Mouse (Mus musculus): ENCODE measurements around the gene Vav2.
A peak's percentile ranks its signal among the peaks of the same experiment; 100 is the strongest.

Vav2 gene

DNA sequence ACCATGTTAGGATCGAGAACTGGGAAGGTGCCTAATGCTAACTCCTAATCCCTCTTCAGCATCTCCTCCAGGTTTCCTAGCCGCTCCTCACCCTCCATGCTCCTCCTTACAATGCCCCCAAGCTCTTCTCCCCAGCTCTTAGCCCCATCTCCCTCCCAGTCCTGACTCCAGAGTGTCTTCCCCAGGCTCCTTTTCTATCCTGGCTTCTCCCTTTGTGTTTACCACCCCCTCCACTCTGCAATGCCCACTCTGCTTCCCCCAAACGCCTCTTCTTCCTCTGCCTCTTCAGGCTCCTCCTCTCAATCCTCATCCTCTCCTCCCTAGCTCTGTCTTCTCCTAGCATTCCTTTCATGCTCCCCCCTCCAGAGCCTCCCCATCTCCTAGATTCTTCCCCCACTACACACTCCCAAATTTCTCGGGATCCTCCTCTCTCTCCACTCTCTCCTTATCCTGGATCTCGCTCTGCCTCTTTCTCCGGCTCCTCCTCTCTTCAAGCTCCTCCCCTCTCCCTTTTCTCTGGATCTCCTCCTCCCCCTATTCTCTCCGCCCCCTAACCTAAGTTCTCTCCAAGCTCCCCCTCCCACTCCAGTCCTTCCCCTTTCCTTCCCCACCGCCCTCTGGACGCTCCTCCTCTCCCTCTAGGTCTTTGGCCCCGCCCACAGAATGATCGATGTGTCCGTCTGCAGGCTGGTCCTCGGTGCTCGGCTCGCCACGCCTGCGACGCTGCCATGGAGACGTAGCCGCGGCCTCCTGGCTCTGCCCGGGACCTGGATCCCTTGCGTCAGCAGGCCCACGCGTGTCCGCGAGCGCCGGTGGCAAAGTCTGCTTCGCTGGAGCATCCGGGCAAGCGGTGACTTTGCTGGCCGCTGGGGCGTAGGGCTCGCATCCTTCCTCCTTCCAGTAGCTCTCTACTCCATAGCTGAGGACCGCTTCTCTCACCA is 15.2 kb upstream of the Vav2 start, which contains the start of gene Brd3os:
Gene Brd3os, plus strand, starts transcription at position 558 of the 941 bp plus-strand sequence.
- peak; percentile 99 for DNase-seq (ENCODE audit: low spot score)

- DNase-seq (ENCODE audit: low spot score): peak; percentile 29
These were observed 11.4 kb upstream of the Vav2 start for GRCm38 (mm10) chr2:27438281-27438680.

DNA sequence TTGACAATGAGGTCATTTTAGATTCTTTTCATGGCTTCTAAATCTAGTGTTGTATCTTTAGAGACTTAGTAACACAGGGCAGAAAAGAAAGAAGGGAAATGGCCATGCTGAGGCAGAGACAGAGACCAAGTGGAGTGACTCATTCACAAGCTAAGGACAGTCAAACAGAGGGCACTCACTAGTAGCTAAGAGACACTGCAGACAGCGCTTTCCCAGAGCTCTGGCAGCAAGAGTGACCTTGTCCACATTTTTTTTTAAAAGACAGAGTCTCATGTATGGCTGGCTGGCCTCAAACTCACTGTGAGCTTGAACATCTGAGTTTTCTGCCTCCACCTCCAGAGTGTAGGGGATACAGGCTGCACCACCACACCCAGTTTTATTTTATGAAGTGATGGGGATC is 11.0 kb upstream of the Vav2 start:
- DNase-seq (ENCODE audit: low spot score): peak; percentile 63

DNA sequence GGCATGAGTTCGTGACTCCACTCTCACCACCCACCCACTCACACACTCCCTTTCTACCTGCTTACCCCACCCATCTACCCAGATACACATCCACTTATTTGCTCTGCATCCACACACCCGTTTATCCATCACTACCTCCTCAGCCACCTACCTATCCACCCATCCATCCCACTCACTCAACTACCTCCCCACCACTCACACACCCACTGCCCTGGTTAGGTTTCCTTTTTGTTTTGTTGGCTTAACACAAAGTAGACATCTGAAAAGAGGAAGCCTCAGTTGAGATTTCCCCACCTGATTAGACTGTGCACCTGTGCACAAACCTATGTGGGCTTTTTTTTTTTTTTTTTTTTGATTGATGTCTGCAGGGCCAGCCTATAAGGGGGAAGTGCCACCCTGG is 5.8 kb upstream of the Vav2 start:
- no peak for DNase-seq (ENCODE audit: low spot score)

GRCm38 (mm10) chr2:27430621-27431020 is 3.8 kb upstream of the Vav2 start:
- DNase-seq (ENCODE audit: low spot score): no peak

- DNase-seq (ENCODE audit: low spot score): peak; percentile 88
These were observed 1.2 kb upstream of the Vav2 start for GRCm38 (mm10) chr2:27428071-27428470.

DNA sequence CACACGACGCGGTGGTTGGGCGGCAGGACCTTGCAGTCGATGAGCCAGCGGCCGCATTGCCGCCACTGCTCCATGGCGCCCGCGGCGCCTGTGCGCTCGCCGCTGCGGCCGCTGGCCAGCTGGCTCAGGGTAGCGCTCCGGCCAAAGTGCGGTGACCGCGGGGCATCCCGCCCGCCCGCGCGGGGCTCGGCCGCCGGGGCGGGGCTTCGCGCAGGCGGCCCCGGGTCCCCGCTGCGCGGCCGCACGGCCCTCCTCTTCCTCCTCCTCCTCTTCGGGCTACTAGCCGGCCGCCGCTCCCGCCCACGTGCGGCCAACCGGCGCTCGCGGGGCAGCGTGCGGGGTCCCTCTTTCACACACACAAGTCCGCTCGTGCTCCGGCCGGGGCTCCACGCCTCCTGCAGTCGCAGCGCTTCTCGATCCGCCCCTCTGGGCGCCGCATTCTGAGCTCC is 403 bp downstream of the Vav2 start:
- DNase-seq (ENCODE audit: low spot score): no peak

- no peak for DNase-seq (ENCODE audit: low spot score)
These were observed 955 bp downstream of the Vav2 start for GRCm38 (mm10) chr2:27425751-27426405.

DNA sequence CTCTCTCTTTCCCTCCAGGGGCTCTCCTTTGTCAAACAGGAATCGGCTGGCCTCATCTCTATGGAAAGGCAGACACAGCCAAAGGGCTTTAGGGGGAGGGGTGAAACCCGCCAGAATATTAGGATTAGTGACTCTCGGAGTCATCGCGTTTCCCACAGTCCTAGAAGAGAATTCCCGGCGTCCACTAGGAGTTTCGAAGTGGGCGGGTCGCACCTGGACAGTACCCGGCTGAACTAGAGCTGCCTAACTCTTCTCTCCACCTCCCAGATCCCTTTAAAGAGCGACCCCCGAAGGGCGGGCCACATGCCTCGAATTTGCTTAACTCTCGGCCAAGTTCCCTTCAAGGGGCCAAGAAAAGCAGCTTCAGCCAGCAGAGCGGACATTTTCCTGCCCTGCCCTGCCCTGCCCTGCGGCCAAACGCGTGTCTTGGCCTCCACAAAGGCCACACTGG is 1.6 kb downstream of the Vav2 start:
- DNase-seq (ENCODE audit: low spot score): peak; percentile 56

- no peak for DNase-seq (ENCODE audit: low spot score)
These were observed 3.2 kb downstream of the Vav2 start for GRCm38 (mm10) chr2:27423596-27423995.

GRCm38 (mm10) chr2:27421293-27422068 is 5.4 kb downstream of the Vav2 start:
- peak; percentile 68 for DNase-seq (ENCODE audit: low spot score)

- DNase-seq (ENCODE audit: low spot score): no peak
These were observed 8.2 kb downstream of the Vav2 start for GRCm38 (mm10) chr2:27418577-27419070.

GRCm38 (mm10) chr2:27417648-27418153 is 9.1 kb downstream of the Vav2 start:
- no peak for DNase-seq (ENCODE audit: low spot score)

DNA sequence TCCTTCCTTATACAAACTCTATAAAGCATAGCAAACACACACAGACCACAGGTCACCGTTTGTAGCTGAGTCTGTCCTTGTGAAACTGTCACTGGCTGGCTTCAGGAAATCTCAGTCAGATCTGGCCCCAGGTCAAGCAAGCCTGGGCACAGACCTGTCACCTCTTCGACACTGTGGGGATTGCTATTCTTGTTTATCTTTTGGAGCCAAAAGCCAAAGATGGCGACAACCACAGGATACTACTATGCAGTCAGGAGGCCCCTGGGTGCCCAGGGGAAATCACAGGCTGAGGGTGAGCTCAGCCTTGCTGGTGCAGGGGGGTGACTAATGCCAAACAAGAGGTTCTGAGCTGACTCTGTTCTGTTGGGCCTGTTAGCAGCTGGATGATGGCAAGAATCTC is 10.4 kb downstream of the Vav2 start:
- DNase-seq (ENCODE audit: low spot score): no peak

GRCm38 (mm10) chr2:27415060-27415783 is 11.6 kb downstream of the Vav2 start:
- DNase-seq (ENCODE audit: low spot score): no peak

DNA sequence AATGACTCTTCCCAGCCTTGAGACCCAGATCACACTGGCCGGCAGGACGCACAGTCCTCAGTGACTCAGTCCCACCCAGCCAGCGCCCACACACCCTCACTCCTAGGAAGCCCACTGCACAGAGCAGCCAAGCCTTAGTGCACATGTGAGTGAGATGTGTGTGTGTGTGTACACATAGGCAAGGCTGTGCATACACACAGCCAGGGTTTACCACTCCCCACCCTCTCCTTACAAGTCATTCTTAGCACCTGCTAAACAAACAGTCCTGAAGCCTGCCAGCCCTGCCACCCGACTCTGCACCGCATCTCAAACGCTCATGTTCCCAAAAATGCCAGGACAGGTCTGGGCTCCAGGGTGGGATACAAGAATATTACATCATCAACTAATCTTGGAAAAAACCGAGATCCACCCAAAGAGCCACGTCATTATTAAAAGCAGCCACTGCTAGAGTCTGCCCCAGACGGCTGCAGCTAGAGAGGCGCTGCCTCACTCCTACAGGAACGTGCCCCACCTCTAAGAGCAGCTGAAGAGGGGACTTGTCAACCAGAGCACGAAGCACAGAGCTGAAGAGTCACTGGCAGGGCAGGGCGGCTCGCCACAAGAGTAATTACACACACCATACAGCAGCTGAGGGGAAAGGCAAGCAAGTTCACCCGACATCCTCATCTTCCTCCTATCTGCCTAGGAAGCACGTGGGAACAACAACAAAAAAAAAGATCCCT is 12.7 kb downstream of the Vav2 start:
- no peak for DNase-seq (ENCODE audit: low spot score)

- DNase-seq (ENCODE audit: low spot score): no peak
These were observed 13.3 kb downstream of the Vav2 start for GRCm38 (mm10) chr2:27413582-27413935.

DNA sequence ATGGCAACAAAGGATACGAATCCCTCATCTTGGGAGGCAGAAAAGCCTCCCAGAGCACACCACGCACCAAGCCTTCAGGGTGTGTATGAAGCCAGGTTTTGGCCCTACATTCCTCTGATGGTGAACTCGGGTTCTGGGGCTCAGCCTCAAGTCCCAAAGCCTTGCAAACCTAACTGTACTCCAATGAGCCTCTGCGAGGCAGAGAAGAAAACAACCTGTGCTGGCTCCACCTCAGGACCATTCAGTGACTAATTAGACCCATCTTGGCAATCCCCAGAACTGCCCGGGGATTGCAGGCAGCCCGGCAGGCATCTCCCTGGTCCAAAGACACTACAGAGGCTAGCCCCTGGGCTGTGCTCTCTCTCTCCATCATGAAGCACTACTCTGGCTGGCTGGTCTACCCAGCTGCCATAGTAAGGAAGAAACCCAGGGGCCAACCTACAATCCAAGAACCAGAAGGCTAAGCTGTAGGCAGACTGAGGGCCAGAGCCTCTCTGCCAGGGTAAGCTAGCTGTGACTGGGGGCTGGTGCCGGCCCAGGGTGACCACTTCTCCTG is 14.5 kb downstream of the Vav2 start:
- no peak for DNase-seq (ENCODE audit: low spot score)

DNA sequence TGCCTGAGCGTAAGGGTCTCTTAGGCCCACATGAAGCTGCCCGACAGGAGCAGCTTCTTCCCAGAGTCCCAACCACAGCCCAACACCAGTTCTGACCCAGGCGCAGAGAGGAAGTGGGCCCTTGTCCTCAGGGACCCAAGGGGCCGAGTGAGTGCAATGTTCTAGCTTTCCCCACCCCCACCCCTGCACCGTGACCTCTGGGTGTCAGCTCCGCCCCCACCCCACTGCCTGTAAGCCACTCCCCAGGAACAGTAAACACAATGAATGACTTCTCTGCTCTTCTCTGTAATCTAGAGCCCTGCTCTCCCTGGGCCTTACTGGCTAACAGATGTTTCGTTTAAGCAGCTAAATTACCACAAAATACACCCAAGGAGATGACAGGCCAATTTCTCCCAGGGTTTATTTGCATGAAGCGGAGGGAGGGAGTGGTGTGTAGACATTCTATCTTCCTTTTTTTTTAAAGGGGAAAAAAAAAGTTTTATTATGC is 15.1 kb downstream of the Vav2 start:
- DNase-seq (ENCODE audit: low spot score): peak; percentile 18

GRCm38 (mm10) chr2:27410518-27411140 is 16.2 kb downstream of the Vav2 start:
- DNase-seq (ENCODE audit: low spot score): no peak
